Mouse (Mus musculus) stomach, adult 2 months (tissue): ENCODE measurements around the gene Slc24a5. TPM values are rescaled to one million over a fixed set of nuclear protein-coding genes. Genes with fewer than 3 reads are reported as not detected.

ENCODE experiments used
- polyA plus RNA-seq: library from polyadenylated mRNA; depleted of rRNA; stranded (reverse); fragments of >200 nt; gene quantifications from 2 replicates; pipeline ENCODE4 v1.2.3, GENCODE M21; 2012; rRNA removed

Slc24a5 gene
- 0.03 and 0.06 TPM in 2 replicates for polyA plus RNA-seq

DNA sequence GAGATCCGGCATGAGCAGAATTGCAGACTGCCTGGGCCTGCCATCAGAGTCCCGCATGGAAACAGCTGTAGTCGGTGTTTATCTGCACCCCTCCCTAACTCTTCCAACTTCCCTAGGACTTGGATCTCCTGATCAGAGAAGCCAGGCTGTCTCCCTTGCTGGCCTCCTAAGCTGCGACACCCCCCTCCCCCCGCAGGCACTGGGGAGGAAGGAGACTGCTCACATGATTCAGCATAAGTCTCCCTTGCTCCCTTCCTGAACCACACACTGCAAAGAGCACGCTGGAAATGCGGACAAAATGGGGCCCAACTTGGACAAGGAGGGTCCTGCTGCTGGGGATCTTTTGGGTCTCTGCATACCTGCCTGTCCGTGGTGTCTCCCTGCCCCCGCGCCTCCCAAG is at the start of gene Slc24a5:
Gene Slc24a5, plus strand, starts transcription at position 231 of the 400 bp plus-strand sequence.

DNA sequence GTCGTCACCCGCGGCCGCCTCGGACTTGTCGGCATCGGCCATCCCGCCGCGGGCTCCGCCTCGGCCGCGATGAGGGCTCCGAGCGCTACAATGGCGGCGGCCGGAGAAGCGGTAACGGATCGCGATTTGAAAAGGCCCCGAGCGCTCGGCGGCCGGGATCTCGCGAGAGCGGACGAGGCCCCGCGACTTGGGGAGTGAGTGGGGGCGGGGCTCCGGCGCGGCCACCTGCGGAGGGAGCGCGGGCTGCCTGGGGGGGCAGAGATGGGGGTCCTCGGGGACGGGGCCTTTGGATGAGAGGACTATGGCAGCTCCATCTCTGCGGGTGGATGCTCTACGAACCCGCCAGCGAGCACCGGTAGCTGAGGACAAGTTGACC is 55.5 kb downstream of the Slc24a5 start, which contains the start of gene Myef2:
Gene Myef2, minus strand, starts transcription at position 185 of the 376 bp plus-strand sequence.

DNA sequence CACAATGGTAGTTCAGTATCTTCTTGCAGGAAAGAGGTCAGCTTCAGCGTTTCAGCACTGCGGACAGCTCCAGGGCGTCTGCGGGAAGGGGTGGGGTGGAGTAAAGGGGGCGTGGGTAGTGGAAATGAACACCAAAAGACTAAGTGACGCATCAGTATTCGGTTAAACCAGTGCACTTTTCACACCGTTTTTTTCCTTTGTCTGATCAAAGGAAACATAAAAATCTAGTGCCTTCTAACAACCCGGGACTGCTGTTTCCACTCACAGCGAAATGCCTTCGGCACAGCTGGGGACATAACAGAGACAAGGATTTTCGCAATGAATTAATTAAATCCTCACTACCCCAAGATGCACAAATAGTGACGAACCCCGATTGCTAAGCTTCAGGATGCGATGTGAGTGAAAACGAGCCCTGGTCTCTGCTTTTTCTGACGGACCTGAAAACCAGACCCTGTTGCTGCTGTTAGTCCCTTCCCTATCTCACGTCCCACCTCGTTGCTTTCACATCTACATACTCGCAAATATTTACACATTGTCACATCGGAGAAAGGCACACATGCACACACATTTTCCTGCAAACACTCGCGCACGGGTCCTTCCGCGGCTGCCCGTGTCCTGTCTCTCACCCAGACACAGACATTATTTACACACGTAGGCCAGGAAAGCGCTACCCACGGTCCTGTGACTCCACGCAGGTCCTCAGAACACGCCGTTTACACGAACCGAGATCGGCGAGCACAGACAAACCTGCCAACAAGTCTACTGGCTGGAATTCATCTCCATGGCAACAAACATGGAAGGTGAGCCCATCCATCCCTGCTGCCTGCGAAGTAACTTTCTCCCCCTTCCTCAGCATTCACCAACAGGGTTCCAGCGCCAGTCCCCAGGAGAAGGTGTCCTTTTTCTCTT is 68.2 kb downstream of the Slc24a5 start, which contains the start of gene Ctxn2:
Gene Ctxn2, plus strand, starts transcription at position 790 of the 909 bp plus-strand sequence.

Other genes starting within 250 kb of the Slc24a5 start
- gene Myef2, start 55.5 kb downstream of the Slc24a5 start, polyA plus RNA-seq: 2.1 and 3.3 TPM in 2 replicates
- gene Ctxn2, start 68.6 kb downstream of the Slc24a5 start, polyA plus RNA-seq: 0.05 TPM in 1 of 2 replicates, not detected in the other
- not detected in 2 replicates for gene Slc12a1, start 84.4 kb downstream of the Slc24a5 start, polyA plus RNA-seq
- gene Dut, start 179.1 kb downstream of the Slc24a5 start, polyA plus RNA-seq: 6.2 and 14.4 TPM in 2 replicates